Mouse (Mus musculus): ENCODE measurements around the gene Dlg2. TPM values are rescaled to one million over a fixed set of nuclear protein-coding genes. Genes with fewer than 3 reads are reported as not detected.

Dlg2 gene
- total and polyA plus RNA-seq, 3 experiments, result 23.8 to 91.7 (median 84.3) TPM

- no peak for DNase-seq
These were observed 967.4 kb downstream of the Dlg2 start for GRCm38 (mm10) chr7:91443913-91444312.

GRCm38 (mm10) chr7:91444728-91445127 lies 968.3 kb downstream of the Dlg2 start:
- no peak for DNase-seq

GRCm38 (mm10) chr7:91456796-91457195 lies 980.3 kb downstream of the Dlg2 start:
- DNase-seq, result no peak

GRCm38 (mm10) chr7:91457207-91457606 lies 980.7 kb downstream of the Dlg2 start:
- peak; percentile 74 for DNase-seq

- no peak for DNase-seq
These were observed 984.9 kb downstream of the Dlg2 start for GRCm38 (mm10) chr7:91461352-91461751.

- DNase-seq, result no peak
These were observed 986.8 kb downstream of the Dlg2 start for GRCm38 (mm10) chr7:91463256-91463655.

GRCm38 (mm10) chr7:91467061-91467460 lies 990.6 kb downstream of the Dlg2 start:
- no peak for DNase-seq

GRCm38 (mm10) chr7:91479145-91479544 lies 1002.7 kb downstream of the Dlg2 start:
- DNase-seq, result no peak

- DNase-seq, result no peak
These were observed 1005.2 kb downstream of the Dlg2 start for GRCm38 (mm10) chr7:91481574-91482197.

GRCm38 (mm10) chr7:91493234-91493633 lies 1016.8 kb downstream of the Dlg2 start:
- DNase-seq, result no peak

- no peak for DNase-seq
These were observed 1019.1 kb downstream of the Dlg2 start for GRCm38 (mm10) chr7:91495526-91495925.

- no peak for DNase-seq
These were observed 1034.6 kb downstream of the Dlg2 start for GRCm38 (mm10) chr7:91511119-91511518.

GRCm38 (mm10) chr7:91514445-91514844 lies 1038.0 kb downstream of the Dlg2 start:
- DNase-seq, result no peak

GRCm38 (mm10) chr7:91516225-91516624 lies 1039.8 kb downstream of the Dlg2 start:
- no peak for DNase-seq

- no peak for DNase-seq
These were observed 1049.4 kb downstream of the Dlg2 start for GRCm38 (mm10) chr7:91525859-91526258.

- peak; percentile 37 for DNase-seq
These were observed 1066.3 kb downstream of the Dlg2 start for GRCm38 (mm10) chr7:91542597-91543285.

- no peak for DNase-seq
These were observed 1066.8 kb downstream of the Dlg2 start for GRCm38 (mm10) chr7:91543286-91543650.

GRCm38 (mm10) chr7:91544600-91544999 lies 1068.1 kb downstream of the Dlg2 start:
- DNase-seq, result no peak

GRCm38 (mm10) chr7:91548796-91549195 lies 1072.3 kb downstream of the Dlg2 start:
- DNase-seq, result peak; percentile 58

- no peak for DNase-seq
These were observed 1081.1 kb downstream of the Dlg2 start for GRCm38 (mm10) chr7:91557582-91557981.

- DNase-seq, result no peak
These were observed 1091.0 kb downstream of the Dlg2 start for GRCm38 (mm10) chr7:91567423-91567822.

- DNase-seq, result peak; percentile 29
These were observed 1094.5 kb downstream of the Dlg2 start for GRCm38 (mm10) chr7:91570969-91571368.

- no peak for DNase-seq
These were observed 1096.2 kb downstream of the Dlg2 start for GRCm38 (mm10) chr7:91572666-91573065.

- DNase-seq, result no peak
These were observed 1096.8 kb downstream of the Dlg2 start for GRCm38 (mm10) chr7:91573321-91573720.

Measured in adrenal gland, adult 2 months (tissue).